Mouse (Mus musculus): ENCODE data around the gene Sdk2.

- TF ChIP-seq BHLHE40 (IDR thresholded peaks at IDR 0.05; ENCODE audit: borderline replicate concordance, low read depth, low read length) (no peak), CTCF (IDR thresholded peaks at IDR 0.05 in 2 of 3, conservative IDR thresholded peaks at IDR 0.05 in 1 of 3; ENCODE audit: control insufficient read depth in 1 of 3, insufficient read depth in 1 of 3, low read depth in 2 of 3, low read length in 3 of 3, poor library complexity in 1 of 3, severe bottlenecking in 1 of 3) (no peak), POLR2A (IDR thresholded peaks at IDR 0.05; ENCODE audit: control insufficient read depth in 1 of 2, insufficient read depth in 1 of 2, low read depth in 1 of 2, low read length in 2 of 2, poor library complexity in 1 of 2) (no peak), TCF12 (IDR thresholded peaks at IDR 0.05; ENCODE audit: low read depth, low read length) (no peak)
Measured at GRCm38 (mm10) chr11:114003195-114003594, 63.7 kb downstream of the Sdk2 start.
